Mouse (Mus musculus) small intestine, adult 2 months (tissue): ENCODE data around the gene Sacm1l.

Experiments used
- CTCF ChIP-seq: fragments of 200-500 bp; IDR thresholded peaks from 2 replicates; pipeline ENCODE4 v1.5.1; 2012; ENCODE audit warnings: low read depth, mild to moderate bottlenecking, control low read depth, inconsistent platforms, low read length, moderate library complexity, mixed read lengths; ENCODE audit not compliant: insufficient replicate concordance, insufficient read length; ENCODE audit errors: extremely low read depth
- POLR2A ChIP-seq: fragments of 200-500 bp; IDR thresholded peaks from 2 replicates; pipeline ENCODE4 v1.6.1; 2012; ENCODE audit warnings: low read depth, mild to moderate bottlenecking, control low read depth, inconsistent platforms, low read length, moderate library complexity

- no peak for TF ChIP-seq CTCF
- no peak for TF ChIP-seq POLR2A
These were observed 48.4 kb upstream of the Sacm1l start for GRCm38 (mm10) chr9:123481136-123481535.
